Mouse (Mus musculus): Measurements from ENCODE around the gene Lrmda. TPM values are rescaled to one million over a fixed set of nuclear protein-coding genes. Genes with fewer than 3 reads are reported as not detected.

Gene Lrmda
- total and polyA plus RNA-seq, 3 experiments: 5.1 to 5.9 TPM; not detected in 1

- Histone ChIP-seq H3K9me3 (replicated peaks; ENCODE audit: insufficient read depth, low read length) (no peaks in the 10 kb centered on the region), H3K4me1 (ENCODE audit: control insufficient read depth in 1 of 2, insufficient read depth in 2 of 2, low read length in 2 of 2) (peaks cover 6 to 19% of the 10 kb centered on the region in 2 experiments), H3K36me3 (ENCODE audit: control insufficient read depth in 1 of 2, insufficient read depth in 2 of 2, low read length in 2 of 2) (peaks cover 0 to 20% of the 10 kb centered on the region in 2 experiments; a peak in 2 of 4 replicates), H3K27me3 (ENCODE audit: control insufficient read depth in 1 of 2, insufficient read depth in 2 of 2, low read length in 2 of 2) (no peaks in the 10 kb centered on the region), H3K9ac (ENCODE audit: control insufficient read depth, low read depth, low read length, poor library complexity, severe bottlenecking) (no peak overlapping the region), H3K79me2 (ENCODE audit: control insufficient read depth, insufficient read depth, low read length, poor library complexity) (no peaks in the 10 kb centered on the region), H3K4me3 (ENCODE audit: control insufficient read depth in 1 of 2, insufficient read depth in 1 of 2, low read depth in 2 of 2, low read length in 2 of 2) (no peak overlapping the region), H3K27ac (ENCODE audit: control insufficient read depth, low read depth, low read length) (no peak overlapping the region)
- no peak for TF ChIP-seq UBTF (IDR thresholded peaks at IDR 0.05; ENCODE audit: borderline replicate concordance, insufficient read depth, low read depth, low read length)
- TF ChIP-seq ETS1 (IDR thresholded peaks at IDR 0.05; ENCODE audit: low read depth, low read length): no peak
- TF ChIP-seq MAZ (IDR thresholded peaks at IDR 0.05; ENCODE audit: low read depth, low read length): no peak
- TF ChIP-seq SIN3A (IDR thresholded peaks at IDR 0.05; ENCODE audit: low read length): no peak
- TF ChIP-seq ZKSCAN1 (IDR thresholded peaks at IDR 0.05; ENCODE audit: low read depth, low read length): no peak
- no peak for TF ChIP-seq ZNF384 (IDR thresholded peaks at IDR 0.05; ENCODE audit: low read depth, low read length)
- no peak for TF ChIP-seq USF2 (IDR thresholded peaks at IDR 0.05; ENCODE audit: borderline replicate concordance in 1 of 2, insufficient read depth in 1 of 2, low read depth in 1 of 2, low read length in 2 of 2)
- TF ChIP-seq MEF2A (IDR thresholded peaks at IDR 0.05; ENCODE audit: extremely low read depth, insufficient replicate concordance, low read depth, low read length, poor library complexity, severe bottlenecking): no peak
- TF ChIP-seq USF1 (IDR thresholded peaks at IDR 0.05; ENCODE audit: low read depth, low read length): no peak
- no peak for TF ChIP-seq RAD21 (IDR thresholded peaks at IDR 0.05; ENCODE audit: low read depth, low read length)
- TF ChIP-seq MYB (IDR thresholded peaks at IDR 0.05; ENCODE audit: low read depth, low read length): no peak
- no peak for TF ChIP-seq GABPA (IDR thresholded peaks at IDR 0.05; ENCODE audit: low read depth, low read length)
- TF ChIP-seq E2F4 (IDR thresholded peaks at IDR 0.05; ENCODE audit: borderline replicate concordance, low read depth, low read length): no peak
- TF ChIP-seq CTCF (IDR thresholded peaks at IDR 0.05 in 2 of 3, conservative IDR thresholded peaks at IDR 0.05 in 1 of 3; ENCODE audit: control insufficient read depth in 1 of 3, insufficient read depth in 1 of 3, low read depth in 2 of 3, low read length in 3 of 3, poor library complexity in 1 of 3, severe bottlenecking in 1 of 3): no peak
- no peak for TF ChIP-seq JUND (IDR thresholded peaks at IDR 0.05; ENCODE audit: low read depth, low read length)
- TF ChIP-seq MYC (IDR thresholded peaks at IDR 0.05; ENCODE audit: low read depth, low read length): no peak
- no peak for DNase-seq (ENCODE audit: low read depth, low spot score)
Measured at GRCm38 (mm10) chr14:22719968-22720367, 700.5 kb downstream of the Lrmda start.

GRCm38 (mm10) chr14:22721845-22722244, 702.3 kb downstream of the Lrmda start:
- H3K79me2 ChIP-seq (ENCODE audit: control insufficient read depth, insufficient read depth, low read length, poor library complexity): no peaks in the 10 kb centered on the region
- peaks cover 0 to 3% of the 10 kb centered on the region in 2 experiments; a peak in 1 of 4 replicates for H3K4me1 ChIP-seq (ENCODE audit: control insufficient read depth in 1 of 2, insufficient read depth in 2 of 2, low read length in 2 of 2)
- no peak overlapping the region for H3K27ac ChIP-seq (ENCODE audit: control insufficient read depth, low read depth, low read length)
- no peak for DNase-seq (ENCODE audit: low read depth, low spot score)
- no peaks in the 10 kb centered on the region for H3K9me3 ChIP-seq (replicated peaks; ENCODE audit: insufficient read depth, low read length)
- peaks cover 0 to 8% of the 10 kb centered on the region in 2 experiments; a peak in 2 of 4 replicates for H3K36me3 ChIP-seq (ENCODE audit: control insufficient read depth in 1 of 2, insufficient read depth in 2 of 2, low read length in 2 of 2)
- no peak overlapping the region for H3K4me3 ChIP-seq (ENCODE audit: control insufficient read depth in 1 of 2, insufficient read depth in 1 of 2, low read depth in 2 of 2, low read length in 2 of 2)
- H3K27me3 ChIP-seq (ENCODE audit: control insufficient read depth in 1 of 2, insufficient read depth in 2 of 2, low read length in 2 of 2): no peaks in the 10 kb centered on the region
- no peak overlapping the region for H3K9ac ChIP-seq (ENCODE audit: control insufficient read depth, low read depth, low read length, poor library complexity, severe bottlenecking)
- TF ChIP-seq E2F4 (IDR thresholded peaks at IDR 0.05; ENCODE audit: borderline replicate concordance, low read depth, low read length) (no peak), ZMIZ1 (IDR thresholded peaks at IDR 0.05; ENCODE audit: low read depth, low read length) (no peak), TAL1 (IDR thresholded peaks at IDR 0.05; ENCODE audit: low read length) (no peak)
